Mouse (Mus musculus): Measurements from ENCODE around the gene Gm42688.

Gm42688 gene

DNA sequence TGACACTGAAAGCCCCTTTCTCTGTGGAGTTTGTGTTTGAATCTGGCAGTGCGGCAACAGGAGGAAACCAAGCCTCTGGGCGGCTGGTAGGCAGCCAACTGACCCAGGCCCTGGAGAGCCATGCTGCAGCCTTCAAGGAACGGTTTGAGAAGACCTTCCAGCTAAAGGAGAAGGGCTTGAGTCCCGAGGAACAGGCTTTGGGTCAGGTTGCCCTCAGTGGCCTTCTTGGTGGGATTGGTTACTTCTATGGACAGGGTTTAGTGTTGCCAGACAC, 15.7 kb downstream of the Gm42688 start:
- DNase-seq (ENCODE audit: low read depth, low spot score), result no peak

DNA sequence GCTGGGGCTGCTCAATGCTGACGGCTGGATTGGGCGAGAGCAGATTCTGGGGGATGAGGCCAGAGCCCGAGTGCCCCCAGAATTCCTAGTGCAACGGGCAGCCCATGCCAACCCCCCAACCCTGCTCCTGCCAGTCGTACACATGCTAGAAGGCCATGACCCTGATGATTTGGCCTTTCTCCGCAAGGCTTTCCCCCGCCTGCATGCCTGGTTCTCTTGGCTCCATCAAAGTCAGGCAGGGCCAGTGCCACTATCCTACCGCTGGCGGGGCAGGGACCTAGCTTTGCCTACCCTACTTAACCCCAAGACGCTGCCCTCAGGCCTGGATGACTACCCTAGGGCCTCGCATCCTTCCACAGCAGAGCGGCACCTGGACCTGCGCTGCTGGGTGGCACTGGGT, 16.2 kb downstream of the Gm42688 start:
- DNase-seq (ENCODE audit: low read depth, low spot score), result no peak

DNA sequence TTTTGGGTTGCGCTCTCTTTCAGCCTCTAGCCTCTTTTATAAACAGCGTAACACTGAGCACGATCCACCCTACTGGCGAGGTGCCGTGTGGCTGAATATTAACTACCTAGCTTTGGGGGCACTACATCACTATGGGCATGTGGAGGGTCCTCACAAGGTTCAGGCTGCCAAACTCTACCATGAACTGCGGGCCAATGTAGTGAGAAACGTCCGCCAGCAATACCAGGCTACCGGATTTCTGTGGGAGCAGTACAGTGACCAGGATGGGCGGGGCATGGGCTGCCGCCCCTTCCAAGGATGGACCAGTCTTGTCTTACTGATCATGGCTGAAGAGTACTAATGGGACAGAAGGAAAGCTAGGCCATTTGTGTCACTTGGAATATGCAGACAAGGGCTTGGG, 17.0 kb downstream of the Gm42688 start:
- no peak for DNase-seq (ENCODE audit: low read depth, low spot score)

DNA sequence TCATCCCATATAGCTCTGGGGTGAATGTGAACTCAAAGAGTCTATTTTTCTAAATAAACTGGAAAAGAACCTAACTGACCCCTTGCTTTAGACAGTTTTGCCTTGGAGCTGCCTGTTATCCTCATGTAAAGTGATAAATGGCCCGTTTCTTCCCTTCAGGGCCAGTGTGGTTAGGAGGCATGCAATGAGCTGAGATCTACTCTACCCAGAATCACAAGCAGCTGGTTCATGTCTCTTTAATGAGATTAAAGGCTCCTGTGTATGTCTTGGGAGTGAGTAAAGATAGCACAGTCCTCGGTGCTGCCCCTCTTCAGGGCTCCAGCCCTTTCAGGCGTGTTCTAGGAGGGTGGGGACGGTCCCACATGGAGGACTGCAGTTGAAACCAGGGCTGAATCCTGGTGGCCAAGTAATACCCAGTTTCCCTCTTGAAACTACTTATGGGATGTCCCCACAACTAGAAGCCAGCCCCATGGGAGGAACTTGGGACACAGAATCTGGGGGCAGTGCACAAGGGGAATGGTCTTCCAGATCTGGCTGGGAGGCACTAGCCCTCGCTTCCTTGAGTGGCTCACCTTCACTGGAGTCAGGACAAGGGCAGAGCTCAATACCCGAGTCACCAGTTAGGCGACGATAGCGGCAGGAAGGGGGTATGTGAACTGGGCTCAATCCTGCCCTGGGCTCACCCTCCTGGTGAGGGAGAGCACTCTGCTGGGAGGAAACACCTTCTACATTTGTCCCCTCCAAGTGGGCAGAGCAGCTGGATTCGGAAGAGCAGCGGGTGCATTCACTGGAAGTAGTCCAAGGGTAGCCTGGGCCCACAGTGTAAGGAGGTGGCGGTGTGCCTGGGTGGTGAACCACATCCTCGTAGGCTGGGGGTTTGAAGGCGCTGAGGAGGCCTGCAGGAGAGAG, 17.7 kb downstream of the Gm42688 start:
- DNase-seq (ENCODE audit: low read depth, low spot score), result no peak

DNA sequence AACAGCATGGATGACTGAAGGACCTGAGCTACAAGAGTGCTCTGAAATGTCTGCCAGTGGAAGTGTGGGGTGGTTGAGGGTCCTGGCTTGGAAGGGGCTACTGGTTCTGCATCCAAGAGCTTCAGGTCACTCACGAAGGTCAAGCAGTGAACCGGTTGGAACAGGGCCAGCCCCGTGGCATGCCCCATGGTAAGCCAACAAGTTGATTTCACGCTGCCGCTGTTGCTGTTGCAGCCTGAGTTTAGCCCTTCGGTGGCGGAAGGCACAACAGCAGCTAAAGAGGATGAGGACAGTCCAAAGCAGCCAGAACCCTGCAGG, 18.3 kb downstream of the Gm42688 start:
- no peak for DNase-seq (ENCODE audit: low read depth, low spot score)

DNA sequence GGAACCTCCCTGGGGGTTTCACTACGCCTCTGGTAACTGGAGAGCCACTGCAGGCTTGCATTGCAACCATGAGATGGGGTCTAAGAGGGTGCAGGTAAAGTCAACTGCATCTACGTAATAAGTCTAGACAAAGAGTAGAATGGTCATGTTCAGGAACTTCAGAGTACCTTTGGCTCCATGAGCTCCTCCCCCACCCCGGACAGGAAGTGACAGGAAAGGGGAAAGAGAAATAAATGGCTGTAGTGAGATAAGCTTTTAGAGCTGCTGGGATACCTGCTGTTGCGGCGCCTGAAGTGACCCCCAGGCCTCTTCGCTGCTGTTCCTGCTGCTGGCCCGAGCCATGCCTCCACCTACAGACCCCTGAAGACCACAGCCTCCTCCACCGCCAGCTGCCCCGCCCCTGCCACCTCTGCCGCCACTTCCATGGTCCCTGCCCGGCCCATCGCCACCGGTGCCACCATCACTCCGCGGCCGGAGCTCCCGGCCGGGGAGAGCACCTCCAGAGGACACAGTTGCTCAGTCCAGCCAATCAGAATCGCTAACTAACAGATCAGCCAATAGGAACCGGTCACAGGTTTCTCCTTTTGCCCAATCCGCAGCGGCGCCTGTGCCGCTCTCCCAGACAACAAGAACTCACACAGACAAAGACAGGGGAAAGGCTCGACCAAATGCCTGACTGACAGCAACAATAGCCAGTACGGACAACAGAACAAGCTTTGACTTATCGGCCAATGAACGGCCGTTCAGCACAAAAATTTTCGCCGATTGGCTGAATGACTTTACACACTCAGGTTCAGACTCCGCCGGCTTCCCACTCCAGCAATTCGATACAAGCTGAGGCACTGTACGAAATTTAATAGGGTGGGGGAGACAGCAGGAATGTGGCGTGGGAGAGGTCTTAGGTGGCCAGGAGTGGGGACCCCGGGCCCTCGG, 19.8 kb downstream of the Gm42688 start, which contains the start of gene Wbp1:
Wbp1 (minus strand) TSS at position 630 of the 933 bp plus-strand sequence.
- peak; percentile 100 for DNase-seq (ENCODE audit: low read depth, low spot score)

DNA sequence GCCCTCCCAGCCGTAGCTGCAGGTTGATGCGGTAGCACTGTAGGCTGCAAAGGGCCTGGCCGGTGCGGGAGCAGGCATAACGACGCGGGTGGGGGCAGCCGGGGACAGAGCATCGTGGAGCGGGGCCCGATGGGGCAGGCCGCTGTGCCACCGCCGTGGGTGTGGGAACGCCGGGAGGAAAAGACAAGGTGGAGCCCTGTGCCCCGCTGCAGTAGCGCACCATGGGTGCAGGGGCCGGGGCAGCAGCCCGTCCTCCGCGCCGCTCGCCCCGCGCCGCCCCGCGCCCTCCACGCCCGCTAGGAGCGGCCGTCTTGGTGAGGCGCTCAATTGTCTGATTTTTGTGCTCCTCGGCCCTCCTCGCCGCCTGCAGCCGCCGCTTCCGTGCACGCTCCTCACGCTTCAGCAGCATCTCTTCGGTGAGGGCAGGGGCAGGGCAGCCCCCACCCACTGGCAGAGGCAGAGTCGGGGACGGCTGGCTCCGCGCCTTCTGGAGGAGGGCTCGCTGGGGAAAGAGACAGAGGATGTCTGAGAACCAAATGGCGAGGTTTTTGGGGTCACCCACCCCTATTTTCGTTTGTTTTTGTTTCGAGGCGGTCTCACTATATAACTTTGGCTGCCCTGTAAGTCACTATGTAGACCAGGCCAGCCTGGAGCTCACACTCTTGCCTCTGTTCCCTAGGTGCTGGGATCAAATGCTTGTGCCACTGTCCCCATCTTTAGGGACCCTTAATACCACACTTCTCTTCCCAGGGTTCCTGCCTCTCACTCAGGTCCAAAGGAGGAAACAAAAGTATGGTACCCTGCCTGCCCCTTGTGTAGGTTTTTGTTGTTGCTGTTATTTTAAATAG, 20.7 kb downstream of the Gm42688 start:
- no peak for DNase-seq (ENCODE audit: low read depth, low spot score)

DNA sequence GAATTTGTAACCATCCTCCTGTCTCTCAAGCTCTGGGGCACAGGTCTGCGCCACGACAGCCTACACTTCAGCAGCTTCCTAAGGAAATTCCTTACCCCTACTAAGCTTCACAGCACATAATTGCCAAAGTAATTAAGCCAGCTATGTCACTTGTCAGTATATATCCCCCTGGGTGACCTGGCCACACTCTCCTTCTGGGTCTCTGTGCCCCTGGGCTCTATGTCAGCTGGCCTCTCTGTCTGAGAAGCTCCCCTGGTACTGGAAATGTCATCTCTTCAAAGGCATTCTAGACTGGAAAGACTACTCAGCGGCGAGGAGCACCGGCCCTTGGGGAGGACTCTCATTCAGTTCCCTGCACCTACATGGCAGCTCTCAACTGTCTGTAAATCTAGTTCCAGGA, 21.5 kb downstream of the Gm42688 start:
- DNase-seq (ENCODE audit: low read depth, low spot score), result no peak

DNA sequence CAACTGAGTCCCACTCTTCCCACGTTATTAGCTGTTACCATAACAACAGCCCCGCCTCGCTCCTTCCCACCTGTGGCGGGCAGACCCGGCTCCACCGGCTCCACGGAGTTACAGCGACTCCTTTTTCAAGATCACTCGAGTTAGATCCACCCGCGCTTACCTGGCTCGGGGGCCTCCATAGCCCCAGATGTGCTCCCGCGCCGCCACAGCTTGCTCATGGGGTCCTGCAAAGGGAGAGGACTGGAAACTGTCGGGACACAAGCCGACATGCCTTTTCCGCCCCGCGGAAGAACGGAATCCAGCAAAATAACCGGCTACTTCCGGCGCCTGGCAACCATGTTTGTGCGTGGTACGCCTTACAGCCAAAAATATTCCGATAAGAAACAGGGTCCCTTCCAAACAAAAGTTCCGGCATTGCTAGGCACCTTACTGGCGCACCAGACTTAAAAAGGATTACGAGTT, 23.5 kb downstream of the Gm42688 start:
- peak; percentile 99 for DNase-seq (ENCODE audit: low read depth, low spot score)

DNA sequence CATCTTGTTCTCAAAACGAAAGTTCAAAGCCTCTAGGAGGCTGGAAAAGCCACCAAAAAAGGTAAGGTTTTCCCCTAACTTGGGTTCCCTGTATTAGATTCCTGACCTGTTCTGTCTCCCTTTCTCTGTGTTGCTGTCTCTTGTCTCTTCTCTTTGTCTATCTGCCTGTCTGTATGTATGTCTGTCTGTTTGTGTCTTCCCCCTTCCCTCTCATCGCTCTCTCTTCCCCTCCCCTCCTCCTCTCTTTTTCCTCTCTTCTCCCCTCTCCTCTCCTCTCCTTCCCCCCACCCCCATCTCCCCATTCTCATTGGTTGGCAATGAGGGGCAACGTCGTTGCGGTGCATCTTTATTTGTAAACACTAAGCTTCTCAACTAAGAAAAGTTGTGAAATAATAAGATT, 23.9 kb downstream of the Gm42688 start, which contains the start of gene Ino80b:
Ino80b (minus strand) TSS at position 101 of the 400 bp plus-strand sequence.
- no peak for DNase-seq (ENCODE audit: low read depth, low spot score)

DNA sequence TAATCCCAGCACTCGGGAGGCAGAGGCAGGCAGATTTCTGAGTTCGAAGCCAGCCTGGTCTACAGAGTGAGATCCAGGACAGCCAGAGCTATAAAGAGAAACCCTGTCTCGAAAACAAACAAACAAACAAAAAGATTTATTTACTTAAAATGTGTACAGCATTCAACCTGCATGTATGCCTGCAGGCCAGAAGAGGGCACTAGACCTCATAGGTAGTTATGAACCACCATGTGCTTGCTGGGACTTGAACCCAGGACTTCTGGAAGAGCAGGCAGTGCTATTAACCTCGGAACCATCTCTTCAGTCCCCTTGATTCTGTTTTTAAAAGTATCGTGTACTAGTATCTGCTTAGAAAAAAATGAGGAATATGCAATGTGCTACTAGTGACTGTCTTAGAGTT, 26.0 kb downstream of the Gm42688 start:
- no peak for DNase-seq (ENCODE audit: low read depth, low spot score)

DNA sequence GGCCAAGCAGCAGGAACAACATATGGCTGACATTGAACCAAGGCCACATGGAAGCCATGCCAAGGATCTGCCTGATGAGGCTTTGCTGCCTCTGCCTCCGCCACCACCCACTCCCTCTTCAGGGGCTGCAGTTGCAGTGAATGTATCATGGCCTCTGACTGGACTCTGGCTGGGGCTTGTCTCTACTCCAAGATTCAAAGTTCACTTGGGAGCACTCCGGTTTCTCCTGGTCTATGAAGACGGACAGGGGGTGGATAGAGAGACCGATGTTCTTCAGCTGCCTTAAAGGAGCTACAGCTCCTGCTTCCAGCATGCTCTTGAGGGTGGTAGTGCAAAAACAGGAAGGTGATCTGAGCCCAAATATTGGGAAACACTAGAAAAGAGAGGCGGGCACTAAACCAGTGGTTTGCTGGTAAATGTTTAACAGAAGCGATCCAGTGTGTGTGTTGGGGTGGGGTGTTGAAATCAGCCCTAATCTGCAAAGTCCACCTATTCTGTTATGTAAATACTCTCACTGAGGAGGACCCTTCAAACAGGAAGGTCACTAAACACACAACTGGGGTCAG, 30.1 kb downstream of the Gm42688 start:
- DNase-seq (ENCODE audit: low read depth, low spot score), result no peak

DNA sequence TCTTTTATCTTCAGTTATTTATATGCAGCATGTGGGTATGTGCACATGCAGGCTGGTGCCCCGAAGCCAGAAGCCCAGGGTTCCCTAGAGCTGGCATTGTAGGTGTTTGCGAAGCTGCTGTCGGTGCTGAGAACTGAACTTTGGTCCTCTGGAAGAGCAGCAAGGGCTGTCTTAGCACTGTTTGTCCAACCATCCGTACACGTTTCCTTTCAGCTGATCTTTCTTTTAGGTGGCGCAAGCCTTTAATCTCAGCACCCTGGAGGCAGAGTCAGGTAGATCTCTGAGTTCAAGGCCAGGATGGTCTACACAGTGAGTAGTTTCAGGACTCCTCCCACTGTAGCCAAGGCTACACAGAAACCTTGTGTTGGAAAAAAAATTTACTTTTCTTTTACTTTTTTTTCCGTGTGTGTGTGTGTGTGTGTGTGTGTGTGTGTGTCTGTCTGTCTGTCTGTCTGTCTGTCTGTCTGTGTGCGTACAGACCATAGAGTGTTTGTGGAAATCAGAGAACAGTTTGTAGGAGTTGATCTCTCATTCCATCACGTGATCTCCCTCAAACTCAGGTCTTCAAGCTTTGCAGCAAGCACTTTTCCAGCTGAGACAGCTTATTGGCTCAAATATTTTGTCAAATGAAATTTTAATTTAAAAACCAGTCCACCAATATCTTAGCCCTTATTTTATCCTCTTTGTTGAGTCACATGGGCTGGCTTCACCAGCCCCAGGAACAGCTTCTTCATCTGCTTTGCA, 30.9 kb downstream of the Gm42688 start:
- DNase-seq (ENCODE audit: low read depth, low spot score), result no peak

DNA sequence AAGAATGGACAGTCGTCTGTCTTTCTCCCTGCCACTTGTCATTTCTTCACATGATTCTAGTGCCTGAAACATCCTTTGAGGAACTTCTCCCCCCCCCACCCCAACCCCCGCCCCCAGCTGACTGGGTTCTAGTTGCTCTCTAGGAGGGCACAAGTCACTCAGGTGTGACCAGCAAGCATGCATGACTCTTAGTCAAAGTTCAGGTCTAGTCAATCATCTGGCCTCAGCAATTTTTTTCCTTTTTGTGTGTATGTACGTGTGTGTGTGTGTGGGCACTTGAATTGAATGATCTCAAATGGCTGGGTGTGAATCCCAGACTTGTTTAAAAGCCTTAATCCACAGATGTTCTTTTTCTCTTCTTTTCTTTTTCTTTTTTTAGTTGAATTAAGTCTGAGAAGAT, 32.8 kb downstream of the Gm42688 start:
- DNase-seq (ENCODE audit: low read depth, low spot score), result no peak

DNA sequence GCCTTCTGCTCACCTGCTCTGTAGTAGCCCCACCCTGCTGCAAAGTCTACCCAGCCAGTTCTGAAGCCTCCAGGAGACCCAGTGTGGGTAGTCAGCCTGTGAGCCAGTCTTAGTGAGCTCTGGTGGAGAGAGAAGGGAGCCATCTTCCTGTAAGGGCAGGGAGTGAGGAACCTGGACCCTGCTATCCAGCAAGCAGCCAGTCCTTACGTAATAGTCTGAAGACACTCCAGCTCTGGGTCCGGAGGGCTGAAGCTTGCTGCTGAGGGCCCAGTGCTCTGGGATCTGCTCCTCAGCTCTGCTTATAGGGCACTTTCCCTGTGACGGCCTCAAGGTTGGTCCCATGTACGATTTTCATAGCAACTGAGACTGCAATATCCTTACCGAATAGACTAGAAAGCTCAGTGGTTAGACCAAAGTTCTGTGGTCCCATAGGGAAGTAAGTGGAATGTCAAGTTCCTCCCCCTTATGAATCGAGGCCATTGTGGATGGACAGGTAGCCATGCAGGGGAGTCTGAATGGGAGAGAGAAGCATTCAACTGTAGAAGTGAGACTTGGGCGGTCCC, 33.6 kb downstream of the Gm42688 start, which contains the start of gene Rtkn:
Rtkn (plus strand) TSS at position 513 of the 563 bp plus-strand sequence.
- DNase-seq (ENCODE audit: low read depth, low spot score), result no peak

DNA sequence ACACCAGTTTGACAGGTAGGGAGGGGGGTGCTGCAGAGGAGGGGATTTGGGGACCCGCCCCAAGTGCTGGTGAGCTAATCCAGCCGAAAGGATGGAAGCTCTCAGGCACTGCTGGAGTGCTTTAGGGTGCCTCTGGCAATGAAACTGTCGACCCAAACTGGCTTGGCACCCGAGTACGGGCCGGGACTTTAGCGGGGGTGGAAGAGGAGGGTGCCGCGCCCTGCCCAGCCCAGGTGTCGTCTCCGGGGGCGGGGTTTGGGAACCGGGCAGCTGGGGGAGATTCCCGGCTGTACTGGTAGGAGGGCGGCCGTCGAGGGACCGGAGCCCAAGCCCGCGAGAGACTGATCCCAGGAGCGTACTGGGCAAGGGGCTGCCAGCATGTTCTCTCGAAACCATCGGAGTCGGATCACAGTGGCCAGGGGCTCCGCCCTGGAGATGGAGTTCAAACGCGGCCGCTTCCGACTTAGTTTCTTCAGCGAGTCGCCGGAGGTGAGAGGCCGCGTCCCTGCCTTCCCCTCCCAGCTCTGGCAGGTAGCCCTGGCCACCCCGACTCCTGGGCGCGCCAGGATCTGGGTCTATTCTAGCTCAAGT, 34.2 kb downstream of the Gm42688 start:
- no peak for DNase-seq (ENCODE audit: low read depth, low spot score)

DNA sequence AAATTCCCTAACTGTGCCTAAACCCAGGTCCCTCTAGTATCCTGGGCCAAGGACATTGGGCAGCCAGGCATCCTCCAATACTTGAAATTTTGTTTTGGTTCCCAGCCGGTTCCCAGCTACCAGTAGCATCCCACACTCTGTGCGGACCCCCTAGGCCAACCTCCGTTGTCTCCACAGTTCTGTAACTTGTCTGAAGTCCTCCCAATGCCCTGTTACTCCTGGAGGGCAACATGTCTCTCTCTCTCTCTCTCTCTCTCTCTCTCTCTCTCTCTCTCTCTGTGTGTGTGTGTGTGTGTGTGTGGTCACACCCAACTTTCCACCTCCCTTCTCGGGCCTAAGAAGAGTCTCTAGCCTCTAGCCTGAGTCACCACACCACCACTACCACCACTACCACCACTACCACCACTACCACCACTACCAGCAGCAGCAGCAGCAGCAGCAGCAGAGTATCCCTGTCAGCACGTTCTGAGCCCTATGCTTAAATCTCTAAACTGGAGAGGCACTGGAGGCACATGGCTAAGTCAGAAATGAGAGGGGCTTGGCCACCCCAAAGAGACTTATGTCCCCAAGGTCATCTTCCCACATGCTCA, 35.0 kb downstream of the Gm42688 start:
- DNase-seq (ENCODE audit: low read depth, low spot score), result peak; percentile 80

DNA sequence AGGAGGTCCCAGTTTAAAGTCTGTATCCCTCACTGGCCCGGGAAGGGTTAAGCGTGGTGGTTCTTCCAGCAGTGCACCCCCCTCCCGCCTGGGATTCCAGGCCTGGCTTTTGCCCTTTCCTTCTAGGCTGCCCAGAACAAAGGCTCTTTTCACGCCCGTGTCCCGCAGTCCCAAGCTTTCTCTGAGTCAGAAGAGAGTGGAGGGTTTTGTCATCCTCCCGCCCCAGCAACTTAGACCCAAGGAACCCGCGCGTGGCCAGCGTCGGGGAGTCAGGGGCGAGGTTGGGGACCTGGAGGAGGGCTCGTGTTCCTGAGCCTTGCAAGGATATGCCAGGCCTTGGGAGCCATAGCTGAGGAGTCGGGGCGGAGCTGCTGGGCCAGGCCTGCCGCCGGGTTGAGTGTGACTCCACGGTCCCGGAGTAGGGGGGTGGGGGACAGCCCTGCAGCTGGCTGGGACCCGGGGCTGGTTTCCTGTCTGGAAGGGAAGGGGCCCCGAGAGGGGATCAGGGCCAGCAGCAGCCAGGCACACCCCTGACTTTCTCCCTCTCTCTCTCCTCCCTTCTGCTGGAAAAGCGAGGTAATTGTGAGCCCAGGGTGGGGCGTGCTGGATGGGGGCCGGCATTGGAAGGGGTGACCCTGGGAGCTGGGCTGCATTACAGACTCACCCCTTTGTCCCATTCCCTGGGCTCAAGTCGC, 35.6 kb downstream of the Gm42688 start:
- DNase-seq (ENCODE audit: low read depth, low spot score), result peak; percentile 82

DNA sequence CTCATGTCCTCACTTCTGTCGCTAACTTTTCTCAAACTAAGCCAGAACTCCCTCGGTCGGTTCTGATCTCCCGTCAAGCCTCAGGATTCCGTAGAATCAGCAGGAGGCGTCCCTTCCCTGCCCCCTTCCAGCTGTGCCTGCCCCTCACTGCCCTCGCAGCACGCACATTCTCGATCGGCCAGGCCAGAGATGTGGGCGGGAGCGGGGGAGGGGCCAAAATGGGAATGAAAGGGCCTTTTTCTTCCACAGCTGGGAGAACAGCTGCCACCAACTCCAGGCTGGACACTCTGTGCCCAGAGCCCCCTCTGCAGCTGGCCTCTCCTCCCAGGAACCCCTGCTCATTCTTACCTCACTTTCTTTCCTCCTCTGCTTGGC, 36.1 kb downstream of the Gm42688 start:
- peak; percentile 98 for DNase-seq (ENCODE audit: low read depth, low spot score)

All from 3T3-L1 (cell line).